Mouse (Mus musculus) brain, embryonic 18.5 days (tissue): ENCODE results near the gene Ldlrad3.

Source experiments
- DNase-seq: peaks from one replicate; pipeline ENCODE4 v3.0.0-alpha.2; 2012; ENCODE audit warnings: low read depth, low spot score

The Ldlrad3 gene

GRCm38 (mm10) chr2:102185951-102186561 lies at the start of gene Ldlrad3:
Gene Ldlrad3, minus strand, starts transcription at chr2:102186385.
- DNase-seq: no peak

- peak; percentile 16 for DNase-seq
These were observed 45.3 kb upstream of the Ldlrad3 start for GRCm38 (mm10) chr2:102231470-102231869.

GRCm38 (mm10) chr2:102229126-102229525 lies 42.9 kb upstream of the Ldlrad3 start:
- no peak for DNase-seq

GRCm38 (mm10) chr2:102228331-102228730 lies 42.1 kb upstream of the Ldlrad3 start:
- DNase-seq: no peak

- DNase-seq: no peak
These were observed 41.7 kb upstream of the Ldlrad3 start for GRCm38 (mm10) chr2:102227839-102228238.

GRCm38 (mm10) chr2:102226274-102226673 lies 40.1 kb upstream of the Ldlrad3 start:
- no peak for DNase-seq

GRCm38 (mm10) chr2:102223355-102224128 lies 37.4 kb upstream of the Ldlrad3 start:
- no peak for DNase-seq

GRCm38 (mm10) chr2:102222749-102223148 lies 36.6 kb upstream of the Ldlrad3 start:
- no peak for DNase-seq

- DNase-seq: no peak
These were observed 30.6 kb upstream of the Ldlrad3 start for GRCm38 (mm10) chr2:102216817-102217216.

GRCm38 (mm10) chr2:102212096-102212495 lies 25.9 kb upstream of the Ldlrad3 start:
- DNase-seq: no peak

- no peak for DNase-seq
These were observed 19.7 kb upstream of the Ldlrad3 start for GRCm38 (mm10) chr2:102205672-102206399.

GRCm38 (mm10) chr2:102203478-102203877 lies 17.3 kb upstream of the Ldlrad3 start:
- DNase-seq: no peak

GRCm38 (mm10) chr2:102202211-102202770 lies 16.1 kb upstream of the Ldlrad3 start:
- DNase-seq: no peak

- no peak for DNase-seq
These were observed 15.2 kb upstream of the Ldlrad3 start for GRCm38 (mm10) chr2:102201198-102201948.

- DNase-seq: no peak
These were observed 11.1 kb upstream of the Ldlrad3 start for GRCm38 (mm10) chr2:102197332-102197731.

- DNase-seq: no peak
These were observed 10.5 kb upstream of the Ldlrad3 start for GRCm38 (mm10) chr2:102196709-102197108.

- no peak for DNase-seq
These were observed 9.3 kb upstream of the Ldlrad3 start for GRCm38 (mm10) chr2:102195494-102195893.

GRCm38 (mm10) chr2:102194247-102194646 lies 8.1 kb upstream of the Ldlrad3 start:
- DNase-seq: no peak

GRCm38 (mm10) chr2:102192943-102193820 lies 7.0 kb upstream of the Ldlrad3 start:
- no peak for DNase-seq

- no peak for DNase-seq
These were observed 5.6 kb upstream of the Ldlrad3 start for GRCm38 (mm10) chr2:102191736-102192135.
